Mouse (Mus musculus): ENCODE measurements at regions not wholly inside any gene's neighbourhood (a gene's known extent, or its start where the extent isn't known, plus 50 kb on each side); places are given as distances from the start of the nearest gene placed in this dataset.

DNA sequence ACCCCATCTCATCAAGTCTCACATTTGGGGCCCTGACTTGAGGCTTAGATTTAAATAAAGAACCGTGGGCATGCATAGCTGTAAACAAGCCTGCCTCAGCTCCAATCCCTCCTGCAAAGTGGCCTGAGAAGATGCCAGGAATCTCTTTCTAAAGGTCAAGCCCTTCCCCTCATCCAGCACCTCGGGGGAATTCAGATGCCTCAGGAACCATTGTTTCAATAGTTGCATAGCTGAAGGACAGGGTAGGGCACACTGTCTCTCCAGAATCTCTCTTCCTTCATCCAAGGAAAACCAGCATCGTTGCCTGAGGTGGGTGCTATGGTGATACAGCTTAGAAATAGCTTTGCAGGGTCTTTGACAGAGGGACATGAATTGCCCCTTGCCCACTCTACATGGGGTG is 154.4 kb downstream of the Thbs2 start:
- DNase-seq = no peak

DNA sequence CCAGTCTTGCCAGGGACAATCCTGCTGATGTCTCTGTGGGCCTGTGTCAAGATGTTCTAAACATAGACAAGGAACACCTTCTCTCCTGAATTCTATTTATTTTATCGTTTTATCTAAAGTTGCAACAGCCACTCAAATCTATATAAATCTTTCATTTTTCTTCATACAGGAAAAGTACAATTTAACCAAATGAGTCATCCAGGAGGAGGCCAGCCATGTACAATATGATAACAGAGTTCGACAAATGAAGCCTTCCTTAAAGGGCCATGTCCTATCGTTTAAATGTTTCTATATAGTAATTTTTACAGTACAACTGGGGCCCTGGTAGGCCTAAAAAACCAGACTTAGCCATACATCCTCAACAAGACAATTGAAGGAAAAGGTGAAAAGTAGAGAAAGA is 154.8 kb downstream of the Thbs2 start:
- DNase-seq = no peak

DNA sequence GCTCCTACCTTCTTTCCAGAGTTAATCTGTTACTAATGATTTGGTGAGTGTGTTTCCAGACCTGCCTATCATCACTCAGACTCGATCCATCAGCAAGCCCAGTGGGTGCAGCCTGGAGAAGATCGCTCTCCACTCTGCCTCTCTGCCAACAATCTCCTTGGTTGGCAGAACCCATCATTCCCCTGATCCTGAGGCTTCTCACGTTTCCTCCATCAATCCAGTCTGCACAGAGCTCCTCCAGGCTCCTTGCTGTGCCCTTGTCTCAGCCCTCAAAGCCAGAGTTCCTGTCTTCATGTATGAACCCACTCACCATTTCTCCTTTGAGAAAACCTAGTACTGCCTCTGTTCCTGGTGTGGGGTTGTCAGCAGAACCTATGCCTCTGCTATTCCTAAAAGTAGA is 155.5 kb downstream of the Thbs2 start:
- no peak for DNase-seq

DNA sequence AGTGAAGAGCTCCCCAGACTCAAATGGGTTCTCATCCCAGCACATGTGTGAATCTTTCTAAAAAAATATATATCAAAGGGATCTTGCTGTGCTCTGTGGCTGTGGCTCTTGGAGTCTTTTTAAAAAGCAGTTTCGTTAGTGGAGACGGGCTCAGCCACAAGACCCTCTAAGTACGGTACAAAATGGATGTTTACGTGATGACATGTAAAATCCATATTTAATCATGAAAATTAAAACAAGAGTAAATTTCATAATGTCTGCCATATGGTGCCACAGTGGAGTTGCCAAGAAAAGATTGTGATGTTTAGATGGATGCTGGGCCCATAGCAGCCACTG is 161.1 kb downstream of the Thbs2 start:
- DNase-seq = no peak

DNA sequence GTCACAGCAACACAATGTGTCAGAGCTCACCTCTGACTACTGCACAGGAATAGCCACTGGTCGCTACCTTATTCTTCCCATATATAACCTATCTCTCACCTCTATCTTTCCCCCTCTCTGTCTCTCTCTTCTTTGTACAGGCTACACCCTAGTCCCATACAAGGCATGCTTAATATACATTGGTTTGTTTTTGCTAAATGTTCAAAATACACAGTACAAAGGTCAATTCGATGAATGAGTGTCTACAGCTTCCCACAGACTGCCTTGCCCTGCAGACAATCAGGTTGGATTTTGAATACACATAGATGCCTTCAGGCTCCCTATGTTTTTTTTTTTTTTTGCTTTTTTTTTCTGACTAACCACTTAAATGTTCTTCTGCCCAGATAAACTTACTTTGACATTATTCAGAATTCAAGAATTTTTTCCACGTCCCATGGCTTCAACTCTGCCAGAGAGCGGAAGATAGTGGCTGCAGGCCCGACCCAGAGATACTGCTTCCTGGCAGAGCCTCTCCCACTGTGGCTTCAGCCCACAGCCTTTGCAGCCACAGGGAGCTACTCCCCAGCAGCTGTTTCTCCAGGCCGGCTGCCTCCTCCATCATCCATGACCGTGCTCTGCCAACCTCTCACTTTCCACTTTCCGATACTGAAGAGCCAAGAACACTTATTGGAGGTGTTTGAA is 161.6 kb downstream of the Thbs2 start:
- DNase-seq = no peak

DNA sequence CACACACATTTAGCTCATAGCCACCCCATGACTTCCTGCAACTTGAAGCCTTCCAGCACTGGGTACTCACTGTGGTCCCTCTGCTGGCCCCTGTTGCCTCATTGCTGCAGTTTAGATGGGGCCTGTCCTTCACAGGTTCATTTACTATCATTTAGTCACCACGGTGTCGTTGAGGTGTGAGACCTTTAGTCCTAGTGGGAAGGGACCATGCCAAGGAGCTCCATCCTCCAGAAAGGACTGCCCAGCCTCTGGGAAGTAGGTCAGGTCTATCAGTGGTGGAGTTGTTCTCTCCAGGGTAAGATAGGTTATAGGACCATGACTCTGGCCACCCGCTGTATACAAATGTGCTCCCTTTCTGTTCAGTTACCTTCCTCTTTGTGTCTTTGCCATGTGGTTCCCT is 162.2 kb downstream of the Thbs2 start:
- no peak for DNase-seq

DNA sequence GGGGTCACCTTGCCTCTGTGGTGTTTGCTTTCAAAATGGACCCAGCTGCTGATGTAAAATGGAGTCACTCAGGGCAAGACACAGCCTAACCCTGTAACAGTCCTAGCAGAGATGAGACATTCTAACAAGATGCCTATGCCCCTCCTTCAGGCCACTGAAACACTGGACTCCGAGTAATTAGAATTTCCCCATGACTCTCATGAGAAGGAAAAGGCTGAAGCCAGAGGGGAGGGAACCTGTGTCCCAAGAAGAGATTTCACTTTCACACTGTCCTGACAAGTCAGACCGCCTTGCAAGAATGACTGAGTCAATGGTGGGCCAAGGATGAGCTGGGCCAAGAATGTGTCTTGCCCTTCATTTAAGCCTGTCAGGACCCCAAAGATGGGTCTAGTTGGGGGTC is 166.3 kb downstream of the Thbs2 start:
- no peak for DNase-seq

DNA sequence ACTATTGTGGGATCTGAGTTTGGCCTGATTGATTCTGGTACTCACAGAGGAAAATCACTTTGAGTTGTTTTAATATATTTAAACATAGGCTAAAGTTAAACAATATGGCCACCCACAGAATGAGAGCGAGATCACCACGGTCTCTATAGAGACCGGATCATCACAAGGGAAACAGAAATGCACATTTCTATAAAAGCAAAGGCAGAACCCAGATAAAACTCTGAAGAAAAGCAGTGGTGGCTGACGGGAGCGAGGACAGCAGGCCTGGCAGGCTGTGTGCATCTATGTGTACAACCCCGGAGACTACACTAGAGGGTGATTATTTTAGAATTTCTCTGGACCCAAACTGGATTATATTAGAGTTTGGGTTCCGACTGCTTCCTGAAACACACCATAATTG is 168.8 kb downstream of the Thbs2 start:
- DNase-seq = no peak

DNA sequence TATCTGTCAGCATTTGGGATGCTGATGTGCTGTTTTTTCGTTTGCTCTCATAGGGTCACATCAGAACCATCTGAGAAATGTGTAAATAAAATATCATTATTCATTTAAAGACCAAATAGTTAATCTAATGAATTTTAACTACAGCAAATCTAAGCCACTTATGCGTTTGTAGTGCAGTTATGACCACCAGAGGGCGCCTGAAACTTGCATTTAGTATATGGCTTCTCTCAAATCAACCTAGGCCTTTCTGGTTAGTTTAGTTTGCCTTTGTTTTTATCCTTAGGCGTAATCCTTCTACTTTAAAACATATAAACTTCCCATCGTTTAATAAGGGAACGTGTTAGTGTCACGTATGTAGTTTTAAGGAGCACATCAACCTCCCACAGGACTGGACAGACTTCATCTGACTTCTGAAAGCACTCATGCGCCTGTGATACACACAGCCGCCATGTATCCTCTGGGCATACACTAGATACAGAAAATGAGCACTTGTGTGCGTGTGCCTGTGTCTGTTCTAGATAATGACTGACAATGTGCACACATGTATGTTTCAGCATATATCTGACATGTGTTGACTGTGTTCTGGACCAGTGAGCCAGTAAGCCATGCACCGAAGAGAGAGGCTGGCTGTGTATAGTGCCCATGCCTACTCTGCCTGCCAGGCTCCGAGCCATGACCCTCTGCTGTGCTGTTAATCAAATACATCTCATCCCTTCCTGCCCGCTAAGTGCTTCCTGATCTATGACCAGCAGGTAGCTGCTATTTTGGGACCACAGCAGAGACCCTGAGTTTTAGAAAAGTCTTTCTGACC is 169.4 kb downstream of the Thbs2 start:
- DNase-seq = no peak

DNA sequence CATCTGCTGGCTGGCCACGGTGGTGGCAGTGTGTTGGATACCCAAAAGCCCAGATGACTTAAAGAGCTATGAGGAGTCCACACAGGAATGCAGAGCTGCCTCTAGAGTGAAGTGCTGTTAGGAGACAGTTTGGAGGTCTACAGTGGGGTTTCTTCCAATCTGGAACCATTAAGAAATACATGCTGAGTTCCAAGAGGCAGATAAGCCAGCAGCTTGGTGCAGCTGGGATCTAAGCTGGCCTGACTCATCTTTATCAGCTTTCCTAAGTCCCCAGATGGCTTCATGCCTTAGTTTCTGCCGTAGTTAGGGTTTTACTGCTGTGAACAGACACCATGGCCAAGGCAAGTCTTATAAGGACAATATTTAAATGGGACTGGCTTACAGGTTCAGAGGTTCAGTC is 172.0 kb downstream of the Thbs2 start:
- DNase-seq = no peak

DNA sequence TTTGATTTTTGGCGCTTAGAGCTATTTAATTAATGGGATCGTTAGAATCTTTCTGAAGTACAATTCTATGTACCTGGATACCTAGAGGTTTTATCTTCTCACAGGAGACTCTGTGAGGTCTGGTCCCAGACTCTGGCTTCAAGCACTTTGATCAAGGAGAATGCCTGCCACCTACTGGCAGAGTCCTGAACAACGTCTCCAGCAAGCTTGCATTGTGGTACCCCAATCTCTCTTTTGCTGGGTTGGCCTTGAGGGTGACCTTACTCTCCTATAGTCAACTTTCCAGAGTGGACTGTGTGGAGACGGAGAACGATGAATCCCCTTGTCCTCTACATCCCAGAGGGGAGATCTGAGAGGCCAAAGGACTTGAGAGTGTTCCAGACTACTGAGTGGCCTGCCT is 173.5 kb downstream of the Thbs2 start:
- peak; percentile 71 for DNase-seq

DNA sequence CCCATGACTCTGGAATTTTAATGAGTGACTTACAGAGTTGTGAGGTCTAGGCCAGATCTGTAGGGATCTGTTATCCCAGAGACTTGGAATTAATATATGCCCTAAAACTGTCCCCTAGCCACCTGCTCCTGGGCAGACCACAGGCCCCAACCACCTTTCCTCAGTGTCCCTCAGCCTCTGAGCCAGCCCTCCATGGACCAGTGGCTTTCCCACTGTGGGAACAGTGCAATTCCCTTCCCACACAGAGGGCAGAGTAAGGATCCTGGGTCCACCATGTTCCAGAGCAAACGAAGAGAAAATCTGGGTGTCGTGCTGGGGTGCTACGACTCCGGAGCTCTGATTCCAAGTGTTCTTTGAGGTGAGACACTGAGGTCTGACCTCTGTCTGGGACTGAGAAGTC is 174.7 kb downstream of the Thbs2 start:
- DNase-seq = no peak

DNA sequence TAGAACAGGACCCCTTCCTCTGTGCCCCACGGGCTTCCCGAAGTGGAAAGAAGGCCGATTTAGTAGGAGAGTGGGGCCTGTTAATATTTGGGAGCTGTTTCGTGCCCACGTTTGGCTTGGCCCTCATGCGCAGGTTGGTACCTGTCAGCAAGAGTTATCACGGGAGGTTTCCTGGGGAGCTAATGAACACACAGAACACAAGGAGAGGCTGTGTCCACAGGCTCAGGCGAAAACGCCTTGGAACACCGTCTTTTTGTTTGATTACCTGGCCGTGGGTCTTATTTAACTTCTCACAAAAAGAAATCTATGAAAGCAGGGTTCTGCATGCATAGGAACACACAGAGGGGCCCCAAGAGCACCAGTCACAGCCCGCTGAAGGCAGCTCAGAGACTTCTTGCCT is 175.8 kb downstream of the Thbs2 start:
- no peak for DNase-seq

DNA sequence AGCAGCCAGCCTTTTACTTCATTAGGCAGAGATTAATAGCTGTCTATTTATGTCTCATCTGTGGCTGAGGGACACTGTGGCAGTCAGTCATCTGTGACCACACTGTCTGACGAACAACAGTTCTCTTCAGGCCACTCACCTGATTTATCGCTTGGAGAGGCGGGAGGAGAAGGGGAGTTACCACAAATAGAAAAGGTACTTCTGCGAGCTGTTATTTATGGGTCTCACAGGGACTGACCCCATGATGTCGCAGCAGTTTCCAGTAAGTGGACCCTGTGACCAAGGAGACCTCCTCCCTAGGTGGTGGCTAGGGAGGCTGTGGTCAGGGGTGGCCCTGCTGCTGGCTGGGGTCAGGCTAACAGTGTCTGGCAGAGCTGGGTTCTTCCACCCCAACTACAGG is 176.7 kb downstream of the Thbs2 start:
- DNase-seq = no peak

DNA sequence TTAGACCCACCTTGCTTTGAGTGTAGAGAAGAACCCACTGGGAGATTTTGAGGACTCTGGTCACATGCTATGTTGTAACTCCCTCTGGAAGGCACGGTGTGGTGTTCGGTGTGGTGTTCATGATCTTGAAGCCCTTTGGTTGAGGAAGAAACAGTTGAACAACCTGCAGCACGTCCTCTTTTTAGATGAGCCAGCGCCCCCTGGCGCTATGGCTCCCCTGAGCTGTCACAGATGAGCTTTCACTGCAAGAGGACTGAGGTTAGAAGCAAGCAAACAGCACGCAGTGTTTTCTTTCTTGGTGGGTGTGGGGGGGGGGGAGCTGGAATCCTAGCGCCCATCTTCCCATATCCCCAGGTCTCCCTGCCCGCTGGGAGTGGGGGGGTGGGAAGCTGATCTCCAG is 177.9 kb downstream of the Thbs2 start:
- DNase-seq = peak; percentile 52

DNA sequence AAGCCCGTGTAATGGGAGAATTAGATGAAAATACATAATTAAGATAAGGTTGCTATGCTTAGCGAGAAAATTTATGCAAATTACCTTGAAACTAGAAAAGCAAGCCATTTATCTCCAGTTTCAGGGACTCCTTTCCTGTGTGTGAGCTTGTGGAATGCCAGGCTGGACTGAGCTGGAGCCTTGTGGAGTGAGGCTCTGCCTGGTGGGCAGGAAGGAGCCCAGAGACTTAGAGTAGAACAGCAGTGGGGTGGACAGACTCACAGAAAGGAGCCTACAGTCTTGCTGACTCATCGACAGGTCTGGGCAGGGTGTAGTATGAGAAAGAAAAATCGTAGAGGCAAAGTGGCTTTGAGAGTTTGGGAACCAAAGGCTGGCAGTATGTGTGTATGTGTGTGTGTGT is 180.6 kb downstream of the Thbs2 start:
- no peak for DNase-seq

DNA sequence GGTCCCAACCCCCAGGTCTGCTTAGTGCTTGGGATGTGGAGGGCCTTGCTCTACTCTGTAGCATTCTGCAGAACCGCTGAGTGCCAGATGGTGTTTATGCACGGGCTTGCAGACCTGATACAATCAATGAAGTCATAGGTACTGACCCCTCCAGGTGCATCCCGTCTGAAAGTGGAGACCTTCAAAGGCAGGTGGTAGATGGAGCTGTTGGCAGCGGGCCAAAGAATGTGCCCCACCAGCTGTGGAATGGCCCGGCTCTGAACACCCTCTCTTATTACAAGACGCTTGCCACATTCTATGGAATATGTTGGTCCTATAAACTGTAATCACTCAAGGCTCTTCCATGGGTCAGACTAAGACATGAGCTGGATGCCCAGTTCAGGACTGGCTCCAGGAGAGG is 183.5 kb downstream of the Thbs2 start:
- DNase-seq = no peak

DNA sequence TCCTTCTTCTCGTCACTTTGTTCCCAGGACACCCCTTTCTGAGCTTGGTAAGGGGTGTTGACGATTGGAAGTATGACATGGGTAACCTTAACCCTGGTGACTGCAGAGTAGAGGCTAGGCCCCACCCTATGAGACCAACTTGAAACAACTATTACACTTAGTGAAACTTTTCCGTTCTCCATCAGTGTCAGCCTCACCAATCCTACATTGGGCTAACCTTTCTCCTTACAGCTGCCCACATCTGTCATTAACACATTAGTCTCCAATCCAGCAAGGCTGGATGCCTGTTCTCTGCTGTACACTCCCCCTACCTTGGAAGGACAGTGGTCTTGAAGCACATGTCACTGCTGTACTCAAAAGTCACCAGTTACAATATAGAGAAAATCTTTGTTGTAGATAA is 186.9 kb downstream of the Thbs2 start:
- no peak for DNase-seq

DNA sequence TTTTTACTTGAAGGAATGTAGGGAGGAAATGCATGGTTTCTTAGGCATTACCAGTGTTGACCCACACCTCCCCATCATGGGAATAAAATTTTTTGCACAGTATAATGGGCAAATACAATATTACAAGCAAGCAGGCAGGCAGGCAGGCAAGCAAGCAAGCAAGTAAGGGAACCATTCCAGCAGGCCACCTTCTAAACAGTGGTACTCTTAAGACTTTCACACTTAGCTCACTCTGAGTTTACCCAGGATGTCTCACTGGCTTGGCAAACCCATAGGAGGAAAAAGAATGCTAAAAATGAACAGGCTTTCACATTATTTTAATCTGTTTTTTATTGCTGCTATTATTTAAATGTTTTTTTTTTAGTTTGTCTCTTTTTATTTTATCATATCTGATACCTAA is 187.9 kb downstream of the Thbs2 start:
- DNase-seq = no peak

DNA sequence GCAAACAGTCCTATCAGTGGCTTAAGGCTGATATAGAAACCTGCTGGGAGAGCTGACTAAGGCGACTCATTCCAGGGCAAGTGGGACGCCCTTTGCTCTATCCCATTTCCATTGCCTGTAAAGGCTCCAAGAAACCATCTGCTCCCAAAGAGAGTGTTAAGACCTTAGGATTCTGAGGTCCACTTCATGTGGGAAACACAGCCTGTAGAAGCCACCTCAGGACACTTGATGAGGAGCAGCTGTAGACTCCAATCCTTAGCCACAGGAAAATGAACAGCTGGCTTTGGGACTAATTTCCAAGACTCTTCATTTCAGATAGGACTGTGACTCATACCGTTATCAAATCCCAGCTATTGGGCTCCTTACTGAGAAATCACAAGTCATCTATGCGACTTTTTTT is 188.6 kb downstream of the Thbs2 start:
- DNase-seq = no peak

DNA sequence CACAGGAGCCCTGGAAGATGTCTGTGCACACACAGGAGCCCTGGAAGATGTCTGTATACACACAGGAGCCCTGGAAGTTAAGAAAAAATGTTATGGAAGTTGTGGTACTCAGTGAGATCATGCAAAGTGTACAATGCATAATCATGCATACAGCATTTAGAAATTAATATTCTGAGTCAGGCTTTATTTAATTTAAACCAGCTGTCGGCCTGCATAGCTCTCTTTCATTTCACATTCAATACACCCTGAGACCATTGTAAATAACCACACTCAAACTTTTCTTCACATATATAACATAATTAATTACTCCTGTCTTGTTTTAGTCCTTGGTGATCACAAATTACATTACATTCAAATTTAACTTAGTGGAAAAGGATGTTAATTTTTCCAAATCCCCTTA is 190.4 kb downstream of the Thbs2 start:
- DNase-seq = no peak

DNA sequence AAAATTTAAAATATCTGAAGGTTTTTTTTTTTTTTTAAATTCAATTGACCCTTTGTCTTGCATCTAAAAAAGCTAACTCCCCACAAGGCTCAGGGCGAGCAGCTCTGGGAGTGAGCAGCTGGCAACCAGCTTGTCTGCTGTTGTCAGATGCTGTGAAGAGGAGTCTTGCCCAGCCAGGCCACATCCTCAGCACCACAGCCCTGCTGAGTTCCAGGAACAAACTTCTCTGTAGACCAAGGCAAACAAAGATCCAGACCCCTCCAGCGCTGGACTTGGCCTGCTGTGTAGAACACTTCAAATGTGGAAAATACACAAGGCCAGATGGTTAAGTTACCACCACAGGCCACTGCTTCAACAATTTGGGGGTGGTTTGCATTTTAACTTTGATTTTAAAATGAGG is 192.7 kb downstream of the Thbs2 start:
- no peak for DNase-seq

DNA sequence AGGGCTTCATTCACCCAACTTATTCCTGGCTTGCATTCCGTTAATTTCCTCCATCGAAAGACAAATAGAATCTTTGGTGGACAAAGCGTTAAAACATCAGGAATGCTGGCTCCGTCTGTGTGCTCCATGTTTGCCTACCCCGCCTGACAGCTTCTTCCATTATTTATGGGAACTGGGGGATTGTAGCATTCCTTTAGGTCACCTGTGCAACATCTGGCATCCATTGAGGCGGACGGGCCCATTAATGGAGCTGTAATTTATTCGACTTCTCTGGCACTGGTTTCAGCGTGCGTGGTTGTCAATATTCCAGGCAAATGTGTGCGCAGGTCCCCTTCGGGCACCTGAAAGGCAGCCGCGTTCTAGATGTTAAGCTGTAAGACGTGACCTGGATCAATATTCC is 196.9 kb downstream of the Thbs2 start:
- DNase-seq = no peak

DNA sequence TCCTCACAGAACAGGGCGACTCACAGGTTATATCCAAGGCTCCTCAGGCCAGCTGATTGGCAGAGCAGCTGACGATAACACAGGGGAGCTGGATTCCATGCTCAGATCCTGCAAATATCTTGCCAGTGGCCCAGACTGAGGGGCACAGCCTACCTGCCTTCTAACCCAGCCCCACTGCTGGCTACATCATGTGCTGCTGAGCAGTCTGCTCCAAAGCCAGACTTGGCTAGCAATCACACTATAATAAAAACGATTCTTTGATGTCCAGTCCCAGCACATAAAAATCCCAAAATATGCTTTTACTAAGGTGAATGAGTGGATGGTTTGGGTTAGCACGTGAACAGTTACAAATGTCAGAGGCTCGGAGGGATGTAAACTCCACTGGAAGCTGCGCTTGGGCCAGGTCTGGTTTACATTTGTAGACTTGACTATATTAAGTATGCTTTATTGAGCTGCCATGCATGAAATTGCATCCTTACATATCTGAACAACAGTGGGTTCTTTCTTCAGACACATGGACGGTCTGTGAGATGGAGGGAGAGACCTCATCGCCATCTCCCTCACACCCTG is 200.2 kb downstream of the Thbs2 start:
- no peak for DNase-seq

DNA sequence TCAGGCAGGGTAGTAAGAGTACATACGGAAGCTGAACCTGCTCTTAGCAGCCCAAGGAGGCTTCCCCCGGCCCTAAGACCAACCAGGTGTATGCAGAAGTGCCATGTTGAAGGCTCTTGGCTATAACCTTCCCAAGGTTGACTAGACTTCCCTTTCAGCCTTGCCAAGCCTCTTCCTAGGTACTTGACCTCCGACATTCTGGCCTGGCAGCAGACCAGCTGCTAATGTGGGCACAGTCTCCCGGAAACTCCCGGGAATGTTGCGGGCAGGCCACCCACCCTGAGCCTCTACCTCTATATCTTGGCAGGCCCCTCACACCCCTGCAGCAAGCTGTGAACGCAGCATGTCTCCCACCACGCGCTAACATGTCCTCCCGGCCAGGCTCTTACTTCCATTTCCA is 201.1 kb downstream of the Thbs2 start:
- no peak for DNase-seq
